Mouse (Mus musculus) adrenal gland, adult 2 months (tissue): ENCODE data around the gene Ccdc106. TPM values are rescaled to one million over a fixed set of nuclear protein-coding genes. Genes with fewer than 3 reads are reported as not detected.

ENCODE experiments used
- DNase-seq: peaks from one replicate; pipeline ENCODE4 v3.0.0; 2021
- polyA plus RNA-seq: library from polyadenylated mRNA; depleted of rRNA; stranded (reverse); fragments of >200 nt; gene quantifications from 2 replicates; pipeline ENCODE4 v1.2.3, GENCODE M21; 2012; rRNA removed
- total RNA-seq, 2 experiments: library from RNA; stranded (reverse); gene quantifications; 2 replicates each; pipeline ENCODE4 v1.2.3; 2021

Ccdc106 gene
- total and polyA plus RNA-seq, 3 experiments: 1.4 to 2.6 (median 1.5) TPM

DNA sequence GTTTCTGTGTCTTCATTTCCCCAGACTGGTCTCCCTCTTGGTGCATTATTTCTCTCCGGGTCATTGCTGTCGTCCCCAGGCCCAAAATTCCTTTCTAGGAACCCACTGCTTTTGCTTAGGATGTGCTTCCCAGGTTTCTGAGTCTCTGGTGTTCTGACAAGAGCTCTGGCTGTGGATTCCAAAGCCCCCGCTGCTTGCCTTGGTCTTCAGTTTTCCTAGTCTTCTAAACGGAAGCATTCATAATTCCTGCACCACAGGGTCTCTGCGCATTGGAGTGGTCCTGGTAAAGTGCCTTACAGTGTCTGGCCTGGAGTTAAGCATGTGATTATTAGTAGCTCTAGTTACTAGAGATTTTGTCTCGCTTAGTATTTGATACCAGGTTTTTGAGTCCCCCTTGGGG, 60.5 kb downstream of the Ccdc106 start:
- DNase-seq: no peak

DNA sequence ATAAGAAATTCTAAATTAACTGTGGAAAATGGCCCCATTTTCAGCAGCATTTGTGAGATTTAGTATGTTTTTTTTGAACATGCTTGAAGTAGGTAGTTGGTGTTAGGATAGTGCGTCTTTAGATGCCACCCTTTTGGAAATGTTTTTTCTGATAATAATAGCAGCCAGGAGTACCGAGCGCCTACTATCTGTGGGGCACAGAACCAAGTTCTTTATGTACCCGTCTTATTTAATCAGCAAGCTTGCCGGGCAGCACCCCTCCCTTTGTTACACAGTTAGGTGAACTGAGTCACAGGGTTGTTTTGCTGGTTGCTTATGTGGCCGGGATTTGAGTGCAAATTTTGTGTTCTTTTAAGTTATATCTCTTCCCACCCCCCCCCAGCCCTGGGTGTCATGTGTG, 60.9 kb downstream of the Ccdc106 start:
- no peak for DNase-seq

DNA sequence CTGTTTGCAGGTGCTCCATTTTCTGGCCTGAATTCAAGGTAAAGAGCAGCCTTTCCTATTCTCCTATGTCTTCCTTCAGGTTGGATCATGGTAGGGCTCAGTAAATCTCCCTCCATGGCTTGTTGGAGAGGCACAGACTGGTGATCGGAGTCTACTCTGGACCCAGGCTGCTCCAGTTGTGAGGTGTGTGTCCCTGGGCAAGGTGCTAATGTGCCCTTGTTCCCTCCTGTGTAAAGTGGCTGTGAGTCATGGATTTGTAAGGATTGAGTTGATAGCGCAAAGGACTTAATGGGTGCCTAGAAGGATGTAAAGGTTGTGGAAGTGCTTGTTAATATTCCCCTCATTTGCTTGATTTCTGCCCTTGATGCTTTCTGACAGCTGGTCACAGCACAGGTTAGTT, 61.6 kb downstream of the Ccdc106 start:
- DNase-seq: no peak

- no peak for DNase-seq
Measured at GRCm38 (mm10) chr7:5083325-5084105, 63.2 kb downstream of the Ccdc106 start.

DNA sequence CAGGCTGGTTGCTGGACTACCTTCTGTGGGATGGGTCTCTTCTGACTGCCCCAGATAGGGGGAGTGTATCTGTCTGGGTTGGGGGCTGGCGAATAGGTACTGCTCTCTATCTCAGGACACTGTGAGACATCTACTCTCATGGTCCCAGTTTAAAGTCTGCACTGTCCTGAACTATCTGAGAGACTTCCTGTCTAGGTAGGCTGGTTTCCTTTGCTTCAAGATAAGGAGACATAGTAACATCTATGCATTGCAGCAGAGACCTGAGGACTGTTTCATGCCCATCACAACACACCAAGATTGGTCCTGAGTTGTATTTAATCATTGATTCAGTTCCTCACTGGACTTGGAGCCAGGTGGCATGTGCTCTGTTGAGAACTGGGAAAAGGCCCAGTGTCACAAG, 65.2 kb downstream of the Ccdc106 start:
- DNase-seq: no peak

DNA sequence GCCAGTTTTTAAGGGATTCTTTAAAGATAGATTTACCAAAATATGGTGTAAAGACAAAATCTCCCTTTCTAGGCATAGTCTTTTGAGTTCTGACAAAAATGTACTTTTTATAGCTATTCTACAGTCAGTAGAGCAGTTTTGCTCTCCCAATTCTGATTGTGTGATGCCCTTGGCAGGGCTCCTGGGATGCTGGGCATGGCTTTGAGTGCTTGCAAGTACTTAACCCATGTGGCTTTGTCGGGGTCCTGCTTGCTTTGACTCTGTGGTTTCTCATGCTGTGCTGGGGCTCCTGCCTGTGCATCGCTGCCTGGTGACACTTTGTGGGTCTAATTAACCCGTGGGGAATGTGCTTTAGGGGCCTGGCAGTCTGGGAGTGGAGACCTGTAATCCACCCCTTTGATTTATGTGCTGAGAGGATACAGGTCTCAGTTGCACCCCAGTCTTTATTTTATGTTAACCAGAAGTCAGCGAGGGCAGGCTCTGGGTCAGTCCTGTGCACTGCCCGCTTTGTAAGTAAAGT, 66.6 kb downstream of the Ccdc106 start:
- DNase-seq: no peak

- DNase-seq: no peak
Measured at GRCm38 (mm10) chr7:5087886-5088285, 67.5 kb downstream of the Ccdc106 start.

DNA sequence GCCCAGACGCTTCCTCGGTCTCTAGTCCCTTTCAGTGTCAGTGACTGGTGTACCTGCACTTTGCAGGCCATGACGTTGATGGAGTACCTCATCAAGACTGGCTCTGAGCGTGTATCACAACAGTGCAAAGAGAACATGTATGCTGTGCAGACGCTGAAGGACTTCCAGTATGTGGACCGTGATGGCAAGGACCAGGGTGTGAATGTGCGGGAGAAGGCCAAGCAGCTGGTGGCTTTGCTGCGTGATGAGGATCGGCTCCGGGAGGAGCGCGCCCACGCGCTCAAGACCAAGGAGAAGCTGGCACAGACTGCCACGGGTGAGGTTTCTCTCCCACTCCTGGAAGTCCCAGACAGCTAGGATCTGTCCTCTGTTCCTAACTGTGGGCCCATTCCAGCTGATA, 69.5 kb downstream of the Ccdc106 start:
- DNase-seq: no peak

- peak; percentile 60 for DNase-seq
Measured at GRCm38 (mm10) chr7:5091008-5091728, 70.8 kb downstream of the Ccdc106 start.

- DNase-seq: no peak
Measured at GRCm38 (mm10) chr7:5092381-5092780, 72.0 kb downstream of the Ccdc106 start.

- DNase-seq: no peak
Measured at GRCm38 (mm10) chr7:5092831-5093510, 72.6 kb downstream of the Ccdc106 start.

GRCm38 (mm10) chr7:5098769-5099168, 78.4 kb downstream of the Ccdc106 start:
- DNase-seq: no peak

DNA sequence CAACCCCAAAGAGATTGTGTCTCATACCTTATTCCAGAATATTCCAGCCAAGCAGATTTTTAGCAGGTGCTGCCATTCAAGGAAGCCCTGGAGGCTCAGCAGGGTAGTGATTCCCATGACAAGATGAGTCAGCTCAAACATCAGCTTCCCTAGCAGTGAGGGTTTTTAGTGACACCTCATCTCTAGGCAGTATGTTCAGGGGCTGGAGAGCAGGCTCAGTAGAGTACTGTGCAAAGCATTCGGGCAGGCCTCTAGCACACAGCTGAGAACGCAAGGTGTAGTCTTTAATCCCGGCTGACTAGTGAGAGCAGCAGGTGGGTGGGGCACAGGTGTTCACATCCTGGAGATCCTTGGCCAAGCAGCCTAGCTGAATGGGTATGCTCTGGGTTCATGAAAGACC, 79.4 kb downstream of the Ccdc106 start:
- no peak for DNase-seq

DNA sequence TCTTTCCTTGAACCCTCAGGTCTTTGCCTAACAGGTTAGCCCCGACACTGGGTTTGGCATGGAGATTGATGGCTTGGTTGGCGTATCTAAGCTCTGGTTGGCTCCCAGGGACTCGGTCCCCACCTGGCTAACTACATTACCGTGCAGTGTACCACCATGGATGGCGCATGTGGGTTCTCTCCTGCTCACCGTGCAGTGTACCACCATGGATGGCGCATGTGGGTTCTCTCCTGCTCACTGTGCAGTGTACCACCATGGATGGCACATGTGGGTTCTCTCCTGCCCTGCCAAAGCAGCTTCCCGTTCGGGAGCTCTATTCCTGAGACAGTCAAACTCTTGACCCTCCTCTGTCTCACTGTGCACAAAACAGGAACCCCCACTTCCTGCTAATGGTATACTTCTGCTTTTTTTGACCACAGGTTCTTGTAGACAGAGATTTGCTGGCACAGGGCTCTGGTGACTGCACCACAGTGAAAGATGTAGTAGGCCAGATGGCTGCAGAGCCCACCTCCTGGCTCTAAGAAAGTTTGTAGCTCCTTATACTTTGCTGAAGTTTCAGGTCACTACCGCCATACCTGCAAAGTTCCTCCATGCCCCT, 80.8 kb downstream of the Ccdc106 start:
- no peak for DNase-seq

- no peak for DNase-seq
Measured at GRCm38 (mm10) chr7:5102564-5102963, 82.2 kb downstream of the Ccdc106 start.

GRCm38 (mm10) chr7:5108272-5108671, 87.9 kb downstream of the Ccdc106 start:
- DNase-seq: no peak

GRCm38 (mm10) chr7:5109301-5109700, 88.9 kb downstream of the Ccdc106 start:
- DNase-seq: no peak

Other genes starting within 250 kb of the Ccdc106 start
- gene Fam71e2, start 249.3 kb upstream of the Ccdc106 start, total RNA-seq: not detected
- not detected in 2 replicates for gene Fam71e2, start 249.3 kb upstream of the Ccdc106 start, polyA plus RNA-seq
- gene Il11, start 237.7 kb upstream of the Ccdc106 start, total RNA-seq: under 1 TPM in 1 of 2 experiments, not detected in 1; 0.48 TPM
- gene Il11, start 237.7 kb upstream of the Ccdc106 start, polyA plus RNA-seq: 0.54 and 0.71 TPM in 2 replicates
- gene Tmem190, start 237.6 kb upstream of the Ccdc106 start, total RNA-seq: not detected
- gene Tmem190, start 237.6 kb upstream of the Ccdc106 start, polyA plus RNA-seq: not detected in 2 replicates
- gene Tmem238, start 230.9 kb upstream of the Ccdc106 start, total RNA-seq: 10 to 100 TPM; 10.2 to 10.8 TPM
- gene Tmem238, start 230.9 kb upstream of the Ccdc106 start, polyA plus RNA-seq: 144 and 180 TPM in 2 replicates
- 1,000 to 10,000 TPM in 1 of 2 experiments, 100 to 1,000 TPM in 1; 958 to 1,234 TPM for gene Rpl28, start 227.7 kb upstream of the Ccdc106 start, total RNA-seq
- 237 and 255 TPM in 2 replicates for gene Rpl28, start 227.7 kb upstream of the Ccdc106 start, polyA plus RNA-seq
- gene Ube2s, start 208.0 kb upstream of the Ccdc106 start, total RNA-seq: 100 to 1,000 TPM in 1 of 2 experiments, 10 to 100 TPM in 1; 98.1 to 140 TPM
- 148 and 156 TPM in 2 replicates for gene Ube2s, start 208.0 kb upstream of the Ccdc106 start, polyA plus RNA-seq
- gene Shisa7, start 175.9 kb upstream of the Ccdc106 start, total RNA-seq: 1 to 10 TPM; 1.9 TPM
- gene Shisa7, start 175.9 kb upstream of the Ccdc106 start, polyA plus RNA-seq: 2.9 and 4.0 TPM in 2 replicates
- gene Isoc2b, start 150.3 kb upstream of the Ccdc106 start, total RNA-seq: 10 to 100 TPM; 10.9 to 23.8 TPM
- gene Isoc2b, start 150.3 kb upstream of the Ccdc106 start, polyA plus RNA-seq: 75.4 and 78.2 TPM in 2 replicates
- gene Isoc2a, start 143.4 kb upstream of the Ccdc106 start, total RNA-seq: 10 to 100 TPM; 35.5 to 43.4 TPM
- 43.5 and 45.6 TPM in 2 replicates for gene Isoc2a, start 143.4 kb upstream of the Ccdc106 start, polyA plus RNA-seq
- gene Gm36210, start 114.0 kb upstream of the Ccdc106 start, total RNA-seq: under 1 TPM; 0.23 to 0.45 TPM
- 0.27 TPM in 1 of 2 replicates, not detected in the other for gene Gm36210, start 114.0 kb upstream of the Ccdc106 start, polyA plus RNA-seq
- gene Zfp628, start 105.3 kb upstream of the Ccdc106 start, total RNA-seq: 10 to 100 TPM; 15.1 to 19.2 TPM
- gene Zfp628, start 105.3 kb upstream of the Ccdc106 start, polyA plus RNA-seq: 35.6 and 41.3 TPM in 2 replicates
- gene Nat14, start 98.5 kb upstream of the Ccdc106 start, total RNA-seq: 1 to 10 TPM; 8.4 to 9.2 TPM
- 11.4 and 20.0 TPM in 2 replicates for gene Nat14, start 98.5 kb upstream of the Ccdc106 start, polyA plus RNA-seq
- 1 to 10 TPM; 2.2 to 2.3 TPM for gene Ssc5d, start 94.8 kb upstream of the Ccdc106 start, total RNA-seq
- gene Ssc5d, start 94.8 kb upstream of the Ccdc106 start, polyA plus RNA-seq: 2.9 and 3.1 TPM in 2 replicates
- gene Sbk2, start 56.1 kb upstream of the Ccdc106 start, total RNA-seq: 1 to 10 TPM in 1 of 2 experiments, under 1 TPM in 1; 0.32 to 1.0 TPM
- gene Sbk2, start 56.1 kb upstream of the Ccdc106 start, polyA plus RNA-seq: 0.52 and 1.4 TPM in 2 replicates
- under 1 TPM; 0.20 to 0.21 TPM for gene Sbk3, start 49.4 kb upstream of the Ccdc106 start, total RNA-seq
- gene Sbk3, start 49.4 kb upstream of the Ccdc106 start, polyA plus RNA-seq: 0.17 and 0.30 TPM in 2 replicates
- gene Zfp579, start 24.4 kb upstream of the Ccdc106 start, total RNA-seq: 10 to 100 TPM; 18.2 to 21.5 TPM
- gene Zfp579, start 24.4 kb upstream of the Ccdc106 start, polyA plus RNA-seq: 74.5 and 94.4 TPM in 2 replicates
- 10 to 100 TPM; 13.0 to 13.8 TPM for gene Zfp524, start 6.1 kb upstream of the Ccdc106 start, total RNA-seq
- gene Zfp524, start 6.1 kb upstream of the Ccdc106 start, polyA plus RNA-seq: 35.0 and 36.4 TPM in 2 replicates
- gene Fiz1, start 5.9 kb upstream of the Ccdc106 start, total RNA-seq: 10 to 100 TPM; 24.1 to 24.7 TPM
- gene Fiz1, start 5.9 kb upstream of the Ccdc106 start, polyA plus RNA-seq: 31.5 and 32.2 TPM in 2 replicates
- not detected for gene Gm44973, start 5.1 kb upstream of the Ccdc106 start, total RNA-seq
- not detected in 2 replicates for gene Gm44973, start 5.1 kb upstream of the Ccdc106 start, polyA plus RNA-seq
- gene Zfp865, start 177 bp upstream of the Ccdc106 start, total RNA-seq: 10 to 100 TPM; 23.7 to 29.7 TPM
- 67.1 and 70.1 TPM in 2 replicates for gene Zfp865, start 177 bp upstream of the Ccdc106 start, polyA plus RNA-seq
- under 1 TPM in 1 of 2 experiments, not detected in 1; 0.92 TPM for gene 4632433K11Rik, start 13.6 kb downstream of the Ccdc106 start, total RNA-seq
- gene 4632433K11Rik, start 13.6 kb downstream of the Ccdc106 start, polyA plus RNA-seq: not detected in 2 replicates
- 1 to 10 TPM; 4.4 to 5.1 TPM for gene Zfp784, start 17.9 kb downstream of the Ccdc106 start, total RNA-seq
- gene Zfp784, start 17.9 kb downstream of the Ccdc106 start, polyA plus RNA-seq: 7.2 and 8.2 TPM in 2 replicates
- gene Zfp580, start 31.0 kb downstream of the Ccdc106 start, total RNA-seq: 10 to 100 TPM in 1 of 2 experiments, 1 to 10 TPM in 1; 5.6 to 10.4 TPM
- 46.5 and 61.0 TPM in 2 replicates for gene Zfp580, start 31.0 kb downstream of the Ccdc106 start, polyA plus RNA-seq
- gene U2af2, start 41.6 kb downstream of the Ccdc106 start, total RNA-seq: 100 to 1,000 TPM; 157 to 168 TPM
- gene U2af2, start 41.6 kb downstream of the Ccdc106 start, polyA plus RNA-seq: 126 and 150 TPM in 2 replicates
- 100 to 1,000 TPM; 114 to 169 TPM for gene Epn1, start 59.7 kb downstream of the Ccdc106 start, total RNA-seq
- gene Epn1, start 59.7 kb downstream of the Ccdc106 start, polyA plus RNA-seq: 291 and 321 TPM in 2 replicates
- gene Rfpl4, start 96.4 kb downstream of the Ccdc106 start, total RNA-seq: under 1 TPM in 1 of 2 experiments, not detected in 1; 0.59 TPM
- gene Rfpl4, start 96.4 kb downstream of the Ccdc106 start, polyA plus RNA-seq: not detected in 2 replicates
- 1 to 10 TPM in 1 of 2 experiments, under 1 TPM in 1; 0.86 to 2.9 TPM for gene Rasl2-9, start 105.4 kb downstream of the Ccdc106 start, total RNA-seq
- 0.15 and 0.33 TPM in 2 replicates for gene Rasl2-9, start 105.4 kb downstream of the Ccdc106 start, polyA plus RNA-seq
- gene Vmn1r55, start 129.1 kb downstream of the Ccdc106 start, total RNA-seq: not detected
- not detected in 2 replicates for gene Vmn1r55, start 129.1 kb downstream of the Ccdc106 start, polyA plus RNA-seq
- gene Vmn1r56, start 176.2 kb downstream of the Ccdc106 start, total RNA-seq: not detected
- gene Vmn1r56, start 176.2 kb downstream of the Ccdc106 start, polyA plus RNA-seq: not detected in 2 replicates
- not detected for gene Vmn1r57, start 197.9 kb downstream of the Ccdc106 start, total RNA-seq
- not detected in 2 replicates for gene Vmn1r57, start 197.9 kb downstream of the Ccdc106 start, polyA plus RNA-seq